Mouse (Mus musculus): ENCODE data around the gene Scube2. TPM values are rescaled to one million over a fixed set of nuclear protein-coding genes. Genes with fewer than 3 reads are reported as not detected.

Scube2 gene
- total and polyA plus RNA-seq, 2 experiments from 2014 or later, result 1.6 to 1.8 TPM

GRCm38 (mm10) chr7:109825293-109825692 is 40.2 kb downstream of the Scube2 start:
- no peaks in the 10 kb centered on the region for H3K4me1 ChIP-seq (ENCODE audit: insufficient read depth)
- no peak overlapping the region for H3K4me3 ChIP-seq (ENCODE audit: low read depth, low read length)
- H3K36me3 ChIP-seq (ENCODE audit: insufficient read depth), result no peaks in the 10 kb centered on the region
- TF ChIP-seq CTCF (IDR thresholded peaks at IDR 0.05; ENCODE audit: low read depth), result no peak
- no peak overlapping the region for H3K9ac ChIP-seq
- no peak overlapping the region for H3K27ac ChIP-seq (ENCODE audit: low read depth, low read length)
- ATAC-seq (peak; percentile 82), DNase-seq (peak; percentile 57)
- 0 out of 2 replicates have a peak overlapping the region, but pooled peaks have one; percentile 10 for H3K4me2 ChIP-seq (ENCODE audit: low read depth)
- H3K9me3 ChIP-seq (ENCODE audit: low read length), result no peaks in the 10 kb centered on the region
- WGBS, result 55% methylated on average over 14 of the region's 14 CpGs
- no peaks in the 10 kb centered on the region for H3K27me3 ChIP-seq (ENCODE audit: insufficient read depth, low read length)

GRCm38 (mm10) chr7:109818600-109818999 is 46.9 kb downstream of the Scube2 start:
- no peak overlapping the region for H3K9ac ChIP-seq
- ATAC-seq (no peak), DNase-seq (no peak)
- H3K4me2 ChIP-seq (ENCODE audit: low read depth), result no peak overlapping the region
- no peaks in the 10 kb centered on the region for H3K4me1 ChIP-seq (ENCODE audit: insufficient read depth)
- TF ChIP-seq CTCF (IDR thresholded peaks at IDR 0.05; ENCODE audit: low read depth), result no peak
- no peak overlapping the region for H3K4me3 ChIP-seq (ENCODE audit: low read depth, low read length)
- no peaks in the 10 kb centered on the region; the same call in 1 of the 2 replicates for H3K27me3 ChIP-seq (ENCODE audit: insufficient read depth, low read length)
- no peaks in the 10 kb centered on the region for H3K9me3 ChIP-seq (ENCODE audit: low read length)
- no peak overlapping the region for H3K27ac ChIP-seq (ENCODE audit: low read depth, low read length)
- no peaks in the 10 kb centered on the region for H3K36me3 ChIP-seq (ENCODE audit: insufficient read depth)
- 86% methylated on average over 4 of the region's 4 CpGs for WGBS

- no peak overlapping the region for H3K9ac ChIP-seq
- no peak overlapping the region for H3K4me2 ChIP-seq (ENCODE audit: low read depth)
- TF ChIP-seq CTCF (IDR thresholded peaks at IDR 0.05; ENCODE audit: low read depth), result no peak
- no peaks in the 10 kb centered on the region for H3K9me3 ChIP-seq (ENCODE audit: low read length)
- no peak overlapping the region for H3K27ac ChIP-seq (ENCODE audit: low read depth, low read length)
- H3K4me1 ChIP-seq (ENCODE audit: insufficient read depth), result no peaks in the 10 kb centered on the region
- H3K27me3 ChIP-seq (ENCODE audit: insufficient read depth, low read length), result no peaks in the 10 kb centered on the region; the same call in 1 of the 2 replicates
- H3K4me3 ChIP-seq (ENCODE audit: low read depth, low read length), result no peak overlapping the region
- no peak for DNase-seq
- H3K36me3 ChIP-seq (ENCODE audit: insufficient read depth), result no peaks in the 10 kb centered on the region
- no peak for ATAC-seq
Observed at GRCm38 (mm10) chr7:109817954-109818353, 47.5 kb downstream of the Scube2 start.

GRCm38 (mm10) chr7:109813330-109814140 is 51.9 kb downstream of the Scube2 start:
- ATAC-seq, result 0 out of 2 replicates have a peak, but pooled peaks have one; percentile 23
- no peaks in the 10 kb centered on the region for H3K4me1 ChIP-seq (ENCODE audit: insufficient read depth)
- H3K27me3 ChIP-seq (ENCODE audit: insufficient read depth, low read length), result no peaks in the 10 kb centered on the region; the same call in 1 of the 2 replicates
- no peak overlapping the region for H3K27ac ChIP-seq (ENCODE audit: low read depth, low read length)
- no peak for DNase-seq
- H3K9ac ChIP-seq, result no peak overlapping the region
- H3K4me3 ChIP-seq (ENCODE audit: low read depth, low read length), result no peak overlapping the region
- H3K4me2 ChIP-seq (ENCODE audit: low read depth), result no peak overlapping the region
- TF ChIP-seq CTCF (IDR thresholded peaks at IDR 0.05; ENCODE audit: low read depth), result no peak
- 21% methylated on average over 4 of the region's 4 CpGs for WGBS
- no peaks in the 10 kb centered on the region for H3K9me3 ChIP-seq (ENCODE audit: low read length)
- no peaks in the 10 kb centered on the region for H3K36me3 ChIP-seq (ENCODE audit: insufficient read depth)

GRCm38 (mm10) chr7:109807616-109808485 is 57.6 kb downstream of the Scube2 start:
- H3K27ac ChIP-seq (ENCODE audit: low read depth, low read length), result no peak overlapping the region
- no peaks in the 10 kb centered on the region for H3K27me3 ChIP-seq (ENCODE audit: insufficient read depth, low read length)
- no peak overlapping the region for H3K4me2 ChIP-seq (ENCODE audit: low read depth)
- H3K9ac ChIP-seq, result no peak overlapping the region
- H3K9me3 ChIP-seq (ENCODE audit: low read length), result no peaks in the 10 kb centered on the region
- H3K36me3 ChIP-seq (ENCODE audit: insufficient read depth), result no peaks in the 10 kb centered on the region
- no peak for DNase-seq
- no peak for TF ChIP-seq CTCF (IDR thresholded peaks at IDR 0.05; ENCODE audit: low read depth)
- no peak for ATAC-seq
- H3K4me1 ChIP-seq (ENCODE audit: insufficient read depth), result no peaks in the 10 kb centered on the region
- WGBS, result 80% methylated on average over 8 of the region's 8 CpGs
- H3K4me3 ChIP-seq (ENCODE audit: low read depth, low read length), result no peak overlapping the region

GRCm38 (mm10) chr7:109804843-109805242 is 60.6 kb downstream of the Scube2 start:
- TF ChIP-seq CTCF (IDR thresholded peaks at IDR 0.05; ENCODE audit: low read depth), result 0 out of 2 replicates have a peak, but pooled peaks have one; percentile 20
- Histone ChIP-seq H3K4me3 (ENCODE audit: low read depth, low read length) (no peak overlapping the region), H3K4me2 (ENCODE audit: low read depth) (no peak overlapping the region), H3K9ac (no peak overlapping the region), H3K9me3 (ENCODE audit: low read length) (no peaks in the 10 kb centered on the region), H3K27ac (ENCODE audit: low read depth, low read length) (no peak overlapping the region), H3K27me3 (ENCODE audit: insufficient read depth, low read length) (no peaks in the 10 kb centered on the region), H3K4me1 (ENCODE audit: insufficient read depth) (no peaks in the 10 kb centered on the region), H3K36me3 (ENCODE audit: insufficient read depth) (no peaks in the 10 kb centered on the region)
- DNase-seq, result no peak
- ATAC-seq, result no peak
- 67% methylated on average over 6 of the region's 6 CpGs for whole genome bisulfite sequencing

GRCm38 (mm10) chr7:109804355-109804754 is 61.1 kb downstream of the Scube2 start:
- H3K9ac ChIP-seq, result no peak overlapping the region
- H3K4me1 ChIP-seq (ENCODE audit: insufficient read depth), result no peaks in the 10 kb centered on the region
- no peak overlapping the region for H3K4me2 ChIP-seq (ENCODE audit: low read depth)
- H3K27ac ChIP-seq (ENCODE audit: low read depth, low read length), result no peak overlapping the region
- no peaks in the 10 kb centered on the region for H3K9me3 ChIP-seq (ENCODE audit: low read length)
- ATAC-seq (no peak), DNase-seq (no peak)
- no peaks in the 10 kb centered on the region for H3K36me3 ChIP-seq (ENCODE audit: insufficient read depth)
- H3K27me3 ChIP-seq (ENCODE audit: insufficient read depth, low read length), result no peaks in the 10 kb centered on the region
- no peak overlapping the region for H3K4me3 ChIP-seq (ENCODE audit: low read depth, low read length)
- WGBS, result 89% methylated on average over 6 of the region's 6 CpGs
- TF ChIP-seq CTCF (IDR thresholded peaks at IDR 0.05; ENCODE audit: low read depth), result no peak
